Mouse (Mus musculus): ENCODE data around the gene Gm17067. TPM values are rescaled to one million over a fixed set of nuclear protein-coding genes. Genes with fewer than 3 reads are reported as not detected.
A peak's percentile ranks its signal among the peaks of the same experiment; 100 is the strongest.
"Not testable (repeated sequence)": the region's sequence is repeated elsewhere in the genome, so short reads cannot be mapped to it uniquely, and the experiment has no call there.

The Gm17067 gene
- not detected in 2 replicates for polyA plus RNA-seq (2012; ENCODE audit: insufficient read depth, low replicate concordance)

DNA sequence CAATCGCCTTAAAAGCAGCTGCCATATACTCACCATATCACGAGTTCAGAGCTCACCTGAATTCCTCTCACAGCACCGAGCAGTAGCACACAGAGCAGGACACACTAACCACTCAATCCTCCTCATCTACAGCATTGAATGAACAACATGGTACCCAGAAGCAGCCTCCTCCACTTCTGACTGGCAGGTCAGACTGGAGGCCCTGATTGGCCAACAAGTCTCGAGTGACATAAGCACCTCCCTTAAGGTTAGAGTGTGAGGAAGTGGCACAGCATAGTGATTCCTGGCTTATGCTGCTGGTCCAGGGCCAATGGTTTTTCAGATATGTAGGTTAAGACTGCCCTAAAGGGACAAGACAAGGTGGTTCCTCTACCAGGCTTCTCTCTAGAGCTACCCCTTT is at the start of gene Gm17067:
Gm17067 (minus strand) TSS at position 101 of the 400 bp plus-strand sequence.
- H3K4me3 ChIP-seq (replicated peaks); H3K36me3 ChIP-seq (replicated peaks; ENCODE audit: low read length); H3K4me1 ChIP-seq; H3K27me3 ChIP-seq (replicated peaks); H3K9me3 ChIP-seq: not testable (repeated sequence)

DNA sequence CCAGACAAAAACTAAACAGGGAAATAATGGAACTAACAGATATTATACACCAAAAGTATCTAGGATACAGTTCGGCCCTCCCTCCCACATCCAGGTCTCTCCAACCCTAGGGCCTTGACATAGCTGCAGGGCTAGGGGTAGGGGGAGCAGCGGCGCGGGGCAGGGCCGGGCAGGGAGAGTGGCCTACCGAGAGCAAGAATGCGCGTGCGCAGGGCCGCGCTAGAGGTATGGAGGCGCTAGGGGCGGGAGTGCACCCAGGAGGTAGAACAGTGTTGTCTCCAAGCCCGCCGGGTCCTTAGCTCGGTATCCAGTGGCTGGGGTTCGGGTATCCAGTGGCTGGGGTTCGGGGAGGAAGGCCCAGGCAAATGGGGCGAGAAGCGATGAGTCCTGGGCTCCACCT is 23.0 kb upstream of the Gm17067 start:
- H3K27me3 ChIP-seq (replicated peaks) = no peaks in the 10 kb centered on the region
- TF ChIP-seq FLI1 (IDR thresholded peaks at IDR 0.05; ENCODE audit: low read length) (no peak), GATA1 (IDR thresholded peaks at IDR 0.05; ENCODE audit: borderline replicate concordance, low read length) (no peak)
- H3K36me3 ChIP-seq (replicated peaks; ENCODE audit: low read length) = no peaks in the 10 kb centered on the region
- H3K4me1 ChIP-seq = no peaks in the 10 kb centered on the region
- H3K9me3 ChIP-seq = peaks cover 5% of the 10 kb centered on the region
- H3K4me3 ChIP-seq (replicated peaks) = peak overlapping the region; percentile 28

DNA sequence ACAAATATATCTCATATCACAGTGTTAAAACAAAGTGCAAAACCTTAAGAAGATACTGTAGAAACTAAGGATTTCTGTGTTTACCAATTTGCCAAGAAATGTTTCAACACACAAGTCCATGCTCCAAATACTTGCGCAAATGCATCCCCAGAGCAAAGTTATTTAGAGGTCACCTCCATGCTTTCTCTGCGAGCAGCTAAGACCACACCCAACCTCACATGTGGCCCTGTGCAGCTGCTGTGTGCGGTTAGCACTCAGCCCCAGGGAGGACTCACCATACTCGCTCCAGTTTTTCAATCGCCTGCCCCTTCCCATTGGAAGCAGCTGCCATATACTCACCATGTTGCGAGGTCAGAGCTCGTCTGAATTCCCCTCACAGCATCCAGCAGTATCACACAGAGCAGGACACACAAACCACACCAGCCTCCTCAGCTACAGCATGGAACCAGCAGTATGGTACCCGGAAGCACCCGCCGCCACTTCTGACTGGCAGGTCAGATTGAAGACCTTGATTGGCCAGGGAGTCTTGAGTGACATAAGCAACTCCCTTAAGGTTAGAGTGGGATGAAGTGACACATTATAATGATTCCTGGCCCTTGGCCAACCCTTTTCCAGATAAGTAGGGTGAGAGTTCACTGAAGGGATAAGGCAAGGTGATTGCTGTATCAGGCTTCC is 11.9 kb upstream of the Gm17067 start:
- Histone ChIP-seq H3K4me1 (no peaks in the 10 kb centered on the region), H3K27me3 (replicated peaks) (no peaks in the 10 kb centered on the region), H3K4me3 (replicated peaks) (no peak overlapping the region), H3K9me3 (peaks cover 30% of the 10 kb centered on the region), H3K36me3 (replicated peaks; ENCODE audit: low read length) (no peaks in the 10 kb centered on the region)
- TF ChIP-seq GATA1 (IDR thresholded peaks at IDR 0.05; ENCODE audit: borderline replicate concordance, low read length) (no peak), FLI1 (IDR thresholded peaks at IDR 0.05; ENCODE audit: low read length) (no peak)

DNA sequence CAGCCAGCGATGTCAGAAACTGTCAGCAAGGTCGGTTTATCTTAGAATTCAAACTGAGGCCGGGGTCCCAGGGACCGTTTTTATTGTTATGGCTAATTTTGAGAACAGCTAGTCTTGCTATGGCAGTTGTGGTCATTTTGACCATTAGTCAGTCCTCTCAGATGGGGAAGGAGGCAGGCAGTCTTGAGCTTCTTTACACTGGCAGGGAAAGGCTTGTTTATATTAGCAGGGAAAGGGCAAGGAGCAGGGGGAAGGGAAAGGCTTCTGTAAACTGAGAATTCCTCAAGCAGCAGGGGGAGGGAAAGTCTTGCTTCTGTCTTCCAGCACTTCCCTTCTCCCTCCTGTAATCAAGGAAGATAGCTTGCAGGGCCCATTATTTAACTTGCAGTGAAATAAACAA is 33.6 kb downstream of the Gm17067 start:
- H3K27me3 ChIP-seq (replicated peaks); H3K36me3 ChIP-seq (replicated peaks; ENCODE audit: low read length); H3K9me3 ChIP-seq: not testable (repeated sequence)
- Histone ChIP-seq H3K4me1 (peaks cover 18% of the 10 kb centered on the region), H3K4me3 (replicated peaks) (peak overlapping the region; percentile 91)

DNA sequence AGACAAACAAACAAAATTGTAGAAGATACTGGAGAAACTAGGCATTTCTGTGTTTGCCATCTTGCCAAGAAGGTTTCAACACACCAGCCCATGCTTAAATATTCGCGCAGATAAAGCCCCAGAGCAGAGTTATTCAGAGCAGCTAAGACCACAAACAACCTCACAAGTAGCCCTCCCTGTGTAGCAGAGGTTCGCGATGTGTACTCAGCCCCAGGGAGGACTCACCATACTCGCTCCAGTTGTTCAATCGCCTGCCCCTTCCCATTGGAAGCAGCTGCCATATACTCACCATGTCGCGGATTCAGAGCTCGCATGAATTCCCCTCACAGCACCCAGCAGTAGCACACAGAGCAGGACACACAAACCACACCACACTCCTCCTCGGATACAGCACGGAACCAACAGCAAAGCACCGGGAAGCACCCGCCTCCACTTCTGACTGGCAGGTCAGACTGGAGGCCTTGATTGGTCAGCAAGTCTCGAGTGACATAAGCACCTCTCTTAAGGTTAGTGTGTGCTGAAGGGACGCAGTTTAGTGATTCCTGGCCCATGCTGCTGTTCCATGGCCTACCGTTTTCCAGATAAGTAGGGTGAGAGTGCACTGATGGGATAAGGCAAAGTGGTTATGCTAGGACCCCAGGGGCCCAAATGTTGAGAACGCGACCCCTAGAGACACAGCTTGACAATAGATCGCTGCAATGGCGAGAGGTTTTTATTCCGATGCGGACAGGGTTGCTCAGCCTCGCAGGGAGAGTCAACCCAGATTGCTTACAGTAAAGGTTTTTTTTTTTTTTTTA is 34.3 kb downstream of the Gm17067 start, which contains the start of gene Zfp975:
Zfp975 (minus strand) TSS at position 381 of the 797 bp plus-strand sequence.
- Histone ChIP-seq H3K4me3 (replicated peaks) (peak within 1 kb of the TSS; percentile 91), H3K4me1 (peaks cover 18% of the 10 kb centered on the region)
- H3K27me3 ChIP-seq (replicated peaks); H3K9me3 ChIP-seq; H3K36me3 ChIP-seq (replicated peaks; ENCODE audit: low read length): not testable (repeated sequence)

DNA sequence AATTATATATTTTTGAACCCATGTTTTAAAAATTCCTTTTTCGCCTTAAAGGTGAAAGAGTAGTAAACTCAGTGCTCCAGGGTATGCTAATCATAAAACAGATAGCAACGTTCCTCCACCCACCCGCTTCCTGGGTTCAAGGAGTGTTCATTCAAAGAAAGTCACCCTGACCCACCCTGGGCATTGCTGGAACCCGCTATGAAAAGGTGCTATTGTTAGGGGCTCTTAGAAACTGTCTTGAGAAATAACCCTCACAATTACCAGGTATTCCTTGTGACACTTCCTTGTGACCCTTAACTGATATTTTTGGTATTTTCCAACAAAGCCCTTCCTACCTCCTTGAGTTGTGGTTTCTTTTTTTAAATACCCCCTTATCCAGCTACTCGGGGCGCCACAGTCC is 46.7 kb downstream of the Gm17067 start:
- not testable (repeated sequence) for H3K4me1 ChIP-seq; H3K4me3 ChIP-seq (replicated peaks); H3K36me3 ChIP-seq (replicated peaks; ENCODE audit: low read length); H3K27me3 ChIP-seq (replicated peaks)
- H3K9me3 ChIP-seq = peaks cover 20% of the 10 kb centered on the region

DNA sequence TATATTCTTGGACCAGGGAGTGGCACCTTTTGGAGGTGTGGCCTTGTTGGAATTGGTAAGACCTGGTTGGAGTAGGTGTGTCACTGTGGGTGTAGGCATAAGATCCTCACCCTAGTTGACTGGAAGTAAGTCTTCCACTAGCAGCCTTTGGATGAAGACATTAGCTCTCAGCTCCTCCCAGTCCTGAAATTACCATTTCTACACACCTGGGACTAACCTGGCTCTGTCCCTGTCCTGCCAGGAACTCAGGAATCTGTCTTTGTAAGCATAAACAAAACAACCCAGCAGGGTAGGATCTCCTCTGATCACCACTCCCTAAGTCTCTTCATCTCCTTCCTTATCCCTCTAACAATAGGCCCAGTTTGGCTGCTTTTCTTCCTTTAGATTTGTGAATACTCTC is 47.2 kb downstream of the Gm17067 start:
- H3K36me3 ChIP-seq (replicated peaks; ENCODE audit: low read length); H3K4me3 ChIP-seq (replicated peaks); H3K27me3 ChIP-seq (replicated peaks); H3K4me1 ChIP-seq: not testable (repeated sequence)
- H3K9me3 ChIP-seq = peaks cover 18% of the 10 kb centered on the region

DNA sequence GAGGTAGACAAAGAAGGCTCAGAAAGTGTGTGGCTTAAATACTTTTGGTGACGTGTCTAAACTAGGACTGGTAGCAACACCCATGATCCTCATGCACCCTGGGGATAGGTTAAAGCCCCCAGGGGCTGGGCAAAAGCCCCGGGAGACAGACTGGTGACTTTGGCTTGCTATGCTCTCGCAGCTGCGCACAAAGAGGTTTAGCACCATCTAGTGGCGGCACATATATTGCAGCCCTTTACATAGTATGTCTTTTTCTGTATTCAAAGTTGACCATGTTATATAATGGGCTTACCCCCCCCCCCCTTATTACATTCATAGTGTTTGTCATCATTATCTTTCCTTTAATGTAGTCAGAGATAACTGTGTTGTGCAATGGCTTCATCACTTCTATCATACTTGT is 66.7 kb downstream of the Gm17067 start:
- not testable (repeated sequence) for H3K36me3 ChIP-seq (replicated peaks; ENCODE audit: low read length); H3K4me3 ChIP-seq (replicated peaks); H3K4me1 ChIP-seq; H3K27me3 ChIP-seq (replicated peaks)
- H3K9me3 ChIP-seq = peaks cover 32% of the 10 kb centered on the region

Other genes starting within 250 kb of the Gm17067 start
- gene Zfp141, start 221.3 kb downstream of the Gm17067 start, polyA plus RNA-seq (2012; ENCODE audit: insufficient read depth, low replicate concordance) = 0.98 TPM in 1 of 2 replicates, not detected in the other
- gene Gm21028, start 148.4 kb downstream of the Gm17067 start, polyA plus RNA-seq (2012; ENCODE audit: insufficient read depth, low replicate concordance) = not detected in 2 replicates
- gene Zfp977, start 134.5 kb downstream of the Gm17067 start, polyA plus RNA-seq (2012; ENCODE audit: insufficient read depth, low replicate concordance) = not detected in 2 replicates
- gene Zfp976, start 84.4 kb downstream of the Gm17067 start, polyA plus RNA-seq (2012; ENCODE audit: insufficient read depth, low replicate concordance) = 0.32 TPM in 1 of 2 replicates, not detected in the other
- gene Zfp975, start 34.3 kb downstream of the Gm17067 start, polyA plus RNA-seq (2012; ENCODE audit: insufficient read depth, low replicate concordance) = 0.16 TPM in 1 of 2 replicates, not detected in the other
- gene Vmn2r62, start 66.5 kb upstream of the Gm17067 start, polyA plus RNA-seq (2012; ENCODE audit: insufficient read depth, low replicate concordance) = not detected in 2 replicates
- not detected in 2 replicates for gene Gm2381, start 140.2 kb upstream of the Gm17067 start, polyA plus RNA-seq (2012; ENCODE audit: insufficient read depth, low replicate concordance)
- not detected in 2 replicates for gene Vmn2r63, start 206.8 kb upstream of the Gm17067 start, polyA plus RNA-seq (2012; ENCODE audit: insufficient read depth, low replicate concordance)